Mouse (Mus musculus): ENCODE results near the gene Gm9945. TPM values are rescaled to one million over a fixed set of nuclear protein-coding genes. Genes with fewer than 3 reads are reported as not detected.

Gene Gm9945
- polyA plus RNA-seq, 1 experiment from 2014 or later: not detected

- ATAC-seq (replicated peaks; ENCODE audit: low FRiP score, low TSS enrichment, low read depth): no peak
- Histone ChIP-seq H3K4me2 (ENCODE audit: low read length) (no peak overlapping the region), H3K27ac (ENCODE audit: low read depth) (no peak overlapping the region), H3K4me1 (replicated peaks; ENCODE audit: control insufficient read depth, insufficient read depth, low read length) (peaks cover 13% of the 10 kb centered on the region), H3K36me3 (ENCODE audit: control insufficient read depth, insufficient read depth, low read length) (peaks cover 4% of the 10 kb centered on the region; the same call in 1 of the 2 replicates), H3K4me3 (ENCODE audit: low read depth, low read length) (no peak overlapping the region), H3K9ac (ENCODE audit: low read length) (no peak overlapping the region), H3K9me3 (ENCODE audit: control insufficient read depth, low read length) (no peaks in the 10 kb centered on the region), H3K27me3 (replicated peaks; ENCODE audit: control insufficient read depth, insufficient read depth, low read length) (no peaks in the 10 kb centered on the region)
- 72% methylated on average over 9 of the region's 9 CpGs for WGBS
- DNase-seq (ENCODE audit: low spot score): no peak
These were observed 48.7 kb downstream of the Gm9945 start for GRCm38 (mm10) chr11:53528397-53529252.

GRCm38 (mm10) chr11:53529253-53529557 is 49.2 kb downstream of the Gm9945 start:
- Histone ChIP-seq H3K9me3 (ENCODE audit: control insufficient read depth, low read length) (no peaks in the 10 kb centered on the region), H3K4me3 (ENCODE audit: low read depth, low read length) (no peak overlapping the region), H3K9ac (ENCODE audit: low read length) (no peak overlapping the region), H3K27ac (ENCODE audit: low read depth) (no peak overlapping the region), H3K27me3 (replicated peaks; ENCODE audit: control insufficient read depth, insufficient read depth, low read length) (no peaks in the 10 kb centered on the region), H3K36me3 (ENCODE audit: control insufficient read depth, insufficient read depth, low read length) (peaks cover 8% of the 10 kb centered on the region), H3K4me2 (ENCODE audit: low read length) (no peak overlapping the region), H3K4me1 (replicated peaks; ENCODE audit: control insufficient read depth, insufficient read depth, low read length) (peaks cover 7% of the 10 kb centered on the region)
- DNase-seq (ENCODE audit: low spot score) (no peak), ATAC-seq (replicated peaks; ENCODE audit: low FRiP score, low TSS enrichment, low read depth) (no peak)
- WGBS: 45% methylated on average over 6 of the region's 6 CpGs

GRCm38 (mm10) chr11:53530001-53530400 is 50.0 kb downstream of the Gm9945 start:
- peaks cover 16% of the 10 kb centered on the region for H3K36me3 ChIP-seq (ENCODE audit: control insufficient read depth, insufficient read depth, low read length)
- no peaks in the 10 kb centered on the region for H3K9me3 ChIP-seq (ENCODE audit: control insufficient read depth, low read length)
- no peaks in the 10 kb centered on the region for H3K27me3 ChIP-seq (replicated peaks; ENCODE audit: control insufficient read depth, insufficient read depth, low read length)
- peaks cover 6% of the 10 kb centered on the region; the same call in 1 of the 2 replicates for H3K4me1 ChIP-seq (replicated peaks; ENCODE audit: control insufficient read depth, insufficient read depth, low read length)
- WGBS: 84% methylated on average over 9 of the region's 9 CpGs
- no peak overlapping the region for H3K4me3 ChIP-seq (ENCODE audit: low read depth, low read length)
- ATAC-seq (replicated peaks; ENCODE audit: low FRiP score, low TSS enrichment, low read depth) (no peak), DNase-seq (ENCODE audit: low spot score) (no peak)
- H3K4me2 ChIP-seq (ENCODE audit: low read length): no peak overlapping the region
- no peak overlapping the region for H3K27ac ChIP-seq (ENCODE audit: low read depth)
- H3K9ac ChIP-seq (ENCODE audit: low read length): no peak overlapping the region

Other genes starting within 250 kb of the Gm9945 start
- 105 and 110 TPM in 2 replicates for gene Hspa4, start 179.7 kb upstream of the Gm9945 start, polyA plus RNA-seq (2014; fragmentation: Nextera tagmentation; extraction: Ambion mirVana)
- gene Zcchc10, start 155.5 kb upstream of the Gm9945 start, polyA plus RNA-seq (2014; fragmentation: Nextera tagmentation; extraction: Ambion mirVana): 22.4 and 22.5 TPM in 2 replicates
- gene Aff4, start 129.3 kb upstream of the Gm9945 start, polyA plus RNA-seq (2014; fragmentation: Nextera tagmentation; extraction: Ambion mirVana): 48.1 and 56.6 TPM in 2 replicates
- gene Leap2, start 57.0 kb upstream of the Gm9945 start, polyA plus RNA-seq (2014; fragmentation: Nextera tagmentation; extraction: Ambion mirVana): not detected in 2 replicates
- 645 and 717 TPM in 2 replicates for gene Uqcrq, start 49.3 kb upstream of the Gm9945 start, polyA plus RNA-seq (2014; fragmentation: Nextera tagmentation; extraction: Ambion mirVana)
- gene Gdf9, start 49.1 kb upstream of the Gm9945 start, polyA plus RNA-seq (2014; fragmentation: Nextera tagmentation; extraction: Ambion mirVana): 1.5 and 1.7 TPM in 2 replicates
- gene Gm10447, start 23.1 kb upstream of the Gm9945 start, polyA plus RNA-seq (2014; fragmentation: Nextera tagmentation; extraction: Ambion mirVana): not detected in 2 replicates
- gene Shroom1, start 23.0 kb upstream of the Gm9945 start, polyA plus RNA-seq (2014; fragmentation: Nextera tagmentation; extraction: Ambion mirVana): 0.97 and 1.4 TPM in 2 replicates
- not detected in 2 replicates for gene Gm9837, start 9.7 kb upstream of the Gm9945 start, polyA plus RNA-seq (2014; fragmentation: Nextera tagmentation; extraction: Ambion mirVana)
- gene Sowaha, start 108 bp downstream of the Gm9945 start, polyA plus RNA-seq (2014; fragmentation: Nextera tagmentation; extraction: Ambion mirVana): 0.09 and 0.28 TPM in 2 replicates
- gene Sept8, start 39.1 kb downstream of the Gm9945 start, polyA plus RNA-seq (2014; fragmentation: Nextera tagmentation; extraction: Ambion mirVana): 20.7 and 22.7 TPM in 2 replicates
- gene Kif3a, start 87.2 kb downstream of the Gm9945 start, polyA plus RNA-seq (2014; fragmentation: Nextera tagmentation; extraction: Ambion mirVana): 58.7 and 63.5 TPM in 2 replicates
- gene Il4, start 138.5 kb downstream of the Gm9945 start, polyA plus RNA-seq (2014; fragmentation: Nextera tagmentation; extraction: Ambion mirVana): 1.1 and 1.2 TPM in 2 replicates
- not detected in 2 replicates for gene Il13, start 154.5 kb downstream of the Gm9945 start, polyA plus RNA-seq (2014; fragmentation: Nextera tagmentation; extraction: Ambion mirVana)
- gene Rad50, start 227.2 kb downstream of the Gm9945 start, polyA plus RNA-seq (2014; fragmentation: Nextera tagmentation; extraction: Ambion mirVana): 29.5 and 29.8 TPM in 2 replicates
- gene Il5, start 240.6 kb downstream of the Gm9945 start, polyA plus RNA-seq (2014; fragmentation: Nextera tagmentation; extraction: Ambion mirVana): not detected in 2 replicates